Mouse (Mus musculus): Measurements from ENCODE around the gene Selplg. TPM values are rescaled to one million over a fixed set of nuclear protein-coding genes. Genes with fewer than 3 reads are reported as not detected.

The Selplg gene
- polyA plus RNA-seq, 1 experiment = 1.3 TPM

GRCm38 (mm10) chr5:113853541-113853940 lies 21.1 kb upstream of the Selplg start:
- no peak for DNase-seq (ENCODE audit: low read depth)

GRCm38 (mm10) chr5:113852463-113852862 lies 20.0 kb upstream of the Selplg start:
- TF ChIP-seq CTCF (IDR thresholded peaks at IDR 0.05; ENCODE audit: borderline replicate concordance, extremely low read depth, insufficient read depth, insufficient read length) (no peak), POLR2A (IDR thresholded peaks at IDR 0.05; ENCODE audit: borderline replicate concordance, extremely low read depth, insufficient read depth, insufficient read length, poor library complexity, severe bottlenecking) (no peak)
- DNase-seq (ENCODE audit: low read depth) = no peak

More at GRCm38 (mm10) chr5:113853541-113853940, 21.1 kb upstream of the Selplg start:
- TF ChIP-seq CTCF (IDR thresholded peaks at IDR 0.05; ENCODE audit: borderline replicate concordance, extremely low read depth, insufficient read depth, insufficient read length) (no peak), POLR2A (IDR thresholded peaks at IDR 0.05; ENCODE audit: borderline replicate concordance, extremely low read depth, insufficient read depth, insufficient read length, poor library complexity, severe bottlenecking) (no peak)

- no peak for TF ChIP-seq POLR2A (IDR thresholded peaks at IDR 0.05; ENCODE audit: borderline replicate concordance, extremely low read depth, insufficient read depth, insufficient read length, poor library complexity, severe bottlenecking)
- no peak for TF ChIP-seq CTCF (IDR thresholded peaks at IDR 0.05; ENCODE audit: borderline replicate concordance, extremely low read depth, insufficient read depth, insufficient read length)
- no peak for DNase-seq (ENCODE audit: low read depth)
Measured at GRCm38 (mm10) chr5:113850680-113851230, 18.3 kb upstream of the Selplg start.

GRCm38 (mm10) chr5:113847636-113848035 lies 15.2 kb upstream of the Selplg start:
- TF ChIP-seq CTCF (IDR thresholded peaks at IDR 0.05; ENCODE audit: borderline replicate concordance, extremely low read depth, insufficient read depth, insufficient read length) (no peak), POLR2A (IDR thresholded peaks at IDR 0.05; ENCODE audit: borderline replicate concordance, extremely low read depth, insufficient read depth, insufficient read length, poor library complexity, severe bottlenecking) (no peak)

GRCm38 (mm10) chr5:113846656-113847055 lies 14.2 kb upstream of the Selplg start:
- DNase-seq (ENCODE audit: low read depth) = no peak
- TF ChIP-seq POLR2A (IDR thresholded peaks at IDR 0.05; ENCODE audit: borderline replicate concordance, extremely low read depth, insufficient read depth, insufficient read length, poor library complexity, severe bottlenecking) (no peak), CTCF (IDR thresholded peaks at IDR 0.05; ENCODE audit: borderline replicate concordance, extremely low read depth, insufficient read depth, insufficient read length) (no peak)

More at GRCm38 (mm10) chr5:113847636-113848035, 15.2 kb upstream of the Selplg start:
- no peak for DNase-seq (ENCODE audit: low read depth)

- no peak for DNase-seq (ENCODE audit: low read depth)
- TF ChIP-seq POLR2A (IDR thresholded peaks at IDR 0.05; ENCODE audit: borderline replicate concordance, extremely low read depth, insufficient read depth, insufficient read length, poor library complexity, severe bottlenecking) (no peak), CTCF (IDR thresholded peaks at IDR 0.05; ENCODE audit: borderline replicate concordance, extremely low read depth, insufficient read depth, insufficient read length) (no peak)
Measured at GRCm38 (mm10) chr5:113845627-113846026, 13.2 kb upstream of the Selplg start.

GRCm38 (mm10) chr5:113844721-113845120 lies 12.3 kb upstream of the Selplg start:
- peak; percentile 67 for DNase-seq (ENCODE audit: low read depth)
- TF ChIP-seq CTCF (IDR thresholded peaks at IDR 0.05; ENCODE audit: borderline replicate concordance, extremely low read depth, insufficient read depth, insufficient read length) (peak; percentile 61), POLR2A (IDR thresholded peaks at IDR 0.05; ENCODE audit: borderline replicate concordance, extremely low read depth, insufficient read depth, insufficient read length, poor library complexity, severe bottlenecking) (no peak)

- DNase-seq (ENCODE audit: low read depth) = no peak
- no peak for TF ChIP-seq POLR2A (IDR thresholded peaks at IDR 0.05; ENCODE audit: borderline replicate concordance, extremely low read depth, insufficient read depth, insufficient read length, poor library complexity, severe bottlenecking)
- TF ChIP-seq CTCF (IDR thresholded peaks at IDR 0.05; ENCODE audit: borderline replicate concordance, extremely low read depth, insufficient read depth, insufficient read length) = no peak
Measured at GRCm38 (mm10) chr5:113844106-113844505, 11.7 kb upstream of the Selplg start.

- no peak for DNase-seq (ENCODE audit: low read depth)
- TF ChIP-seq POLR2A (IDR thresholded peaks at IDR 0.05; ENCODE audit: borderline replicate concordance, extremely low read depth, insufficient read depth, insufficient read length, poor library complexity, severe bottlenecking) (no peak), CTCF (IDR thresholded peaks at IDR 0.05; ENCODE audit: borderline replicate concordance, extremely low read depth, insufficient read depth, insufficient read length) (no peak)
Measured at GRCm38 (mm10) chr5:113842906-113843305, 10.5 kb upstream of the Selplg start.

- no peak for TF ChIP-seq POLR2A (IDR thresholded peaks at IDR 0.05; ENCODE audit: borderline replicate concordance, extremely low read depth, insufficient read depth, insufficient read length, poor library complexity, severe bottlenecking)
- no peak for TF ChIP-seq CTCF (IDR thresholded peaks at IDR 0.05; ENCODE audit: borderline replicate concordance, extremely low read depth, insufficient read depth, insufficient read length)
- no peak for DNase-seq (ENCODE audit: low read depth)
Measured at GRCm38 (mm10) chr5:113842244-113842643, 9.8 kb upstream of the Selplg start.

GRCm38 (mm10) chr5:113841243-113842225 lies 9.1 kb upstream of the Selplg start:
- DNase-seq (ENCODE audit: low read depth) = no peak
- no peak for TF ChIP-seq POLR2A (IDR thresholded peaks at IDR 0.05; ENCODE audit: borderline replicate concordance, extremely low read depth, insufficient read depth, insufficient read length, poor library complexity, severe bottlenecking)
- no peak for TF ChIP-seq CTCF (IDR thresholded peaks at IDR 0.05; ENCODE audit: borderline replicate concordance, extremely low read depth, insufficient read depth, insufficient read length)

Data from brain, embryonic 14.5 days (tissue).